Mouse (Mus musculus): Measurements from ENCODE around the gene Pla2g2f.

The Pla2g2f gene

GRCm38 (mm10) chr4:138757416-138757815 lies at the start of gene Pla2g2f:
Pla2g2f (minus strand) TSS chr4:138757626.
- no peak for DNase-seq (ENCODE audit: low read depth, low spot score)

- no peak for DNase-seq (ENCODE audit: low read depth, low spot score)
Measured at GRCm38 (mm10) chr4:138806920-138807541, 49.6 kb upstream of the Pla2g2f start.

GRCm38 (mm10) chr4:138806160-138806559 lies 48.7 kb upstream of the Pla2g2f start:
- DNase-seq (ENCODE audit: low read depth, low spot score): no peak

- DNase-seq (ENCODE audit: low read depth, low spot score): no peak
Measured at GRCm38 (mm10) chr4:138805248-138805647, 47.8 kb upstream of the Pla2g2f start.

GRCm38 (mm10) chr4:138802917-138803316 lies 45.5 kb upstream of the Pla2g2f start:
- no peak for DNase-seq (ENCODE audit: low read depth, low spot score)

- DNase-seq (ENCODE audit: low read depth, low spot score): no peak
Measured at GRCm38 (mm10) chr4:138801631-138802030, 44.2 kb upstream of the Pla2g2f start.

GRCm38 (mm10) chr4:138800134-138800744 lies 42.8 kb upstream of the Pla2g2f start:
- DNase-seq (ENCODE audit: low read depth, low spot score): no peak

GRCm38 (mm10) chr4:138797217-138797570 lies 39.8 kb upstream of the Pla2g2f start:
- DNase-seq (ENCODE audit: low read depth, low spot score): no peak

GRCm38 (mm10) chr4:138796513-138797216 lies 39.2 kb upstream of the Pla2g2f start:
- DNase-seq (ENCODE audit: low read depth, low spot score): no peak

GRCm38 (mm10) chr4:138794344-138794743 lies 36.9 kb upstream of the Pla2g2f start:
- no peak for DNase-seq (ENCODE audit: low read depth, low spot score)

GRCm38 (mm10) chr4:138793276-138793675 lies 35.9 kb upstream of the Pla2g2f start:
- no peak for DNase-seq (ENCODE audit: low read depth, low spot score)

- no peak for DNase-seq (ENCODE audit: low read depth, low spot score)
Measured at GRCm38 (mm10) chr4:138792599-138792998, 35.2 kb upstream of the Pla2g2f start.

GRCm38 (mm10) chr4:138791452-138791851 lies 34.0 kb upstream of the Pla2g2f start:
- DNase-seq (ENCODE audit: low read depth, low spot score): no peak

GRCm38 (mm10) chr4:138788381-138788780 lies 31.0 kb upstream of the Pla2g2f start:
- no peak for DNase-seq (ENCODE audit: low read depth, low spot score)

- DNase-seq (ENCODE audit: low read depth, low spot score): no peak
Measured at GRCm38 (mm10) chr4:138786141-138786540, 28.7 kb upstream of the Pla2g2f start.

GRCm38 (mm10) chr4:138785721-138786120 lies 28.3 kb upstream of the Pla2g2f start:
- DNase-seq (ENCODE audit: low read depth, low spot score): no peak

GRCm38 (mm10) chr4:138782098-138782497 lies 24.7 kb upstream of the Pla2g2f start:
- DNase-seq (ENCODE audit: low read depth, low spot score): no peak

- no peak for DNase-seq (ENCODE audit: low read depth, low spot score)
Measured at GRCm38 (mm10) chr4:138780300-138780699, 22.9 kb upstream of the Pla2g2f start.

- DNase-seq (ENCODE audit: low read depth, low spot score): no peak
Measured at GRCm38 (mm10) chr4:138777417-138778407, 20.3 kb upstream of the Pla2g2f start.

GRCm38 (mm10) chr4:138775435-138775834 lies 18.0 kb upstream of the Pla2g2f start, which contains the start of gene Pla2g2d:
Pla2g2d (plus strand) TSS chr4:138775735.
- no peak for DNase-seq (ENCODE audit: low read depth, low spot score)

- DNase-seq (ENCODE audit: low read depth, low spot score): no peak
Measured at GRCm38 (mm10) chr4:138772386-138772785, 15.0 kb upstream of the Pla2g2f start.

- no peak for DNase-seq (ENCODE audit: low read depth, low spot score)
Measured at GRCm38 (mm10) chr4:138771970-138772369, 14.5 kb upstream of the Pla2g2f start.

Measured in CD4-positive helper T cell, adult 2 months (primary cell).